Mouse (Mus musculus) thymus, adult 2 months (tissue): ENCODE results near the gene Card19.

Experiments
- CTCF ChIP-seq: fragments of 200-500 bp; IDR thresholded peaks from 2 replicates; pipeline ENCODE4 v1.5.1; 2012; ENCODE audit warnings: mild to moderate bottlenecking, control low read depth, low read length, moderate library complexity, borderline replicate concordance; ENCODE audit not compliant: control insufficient read depth, poor library complexity, insufficient read depth; ENCODE audit errors: extremely low read depth
- POLR2A ChIP-seq: fragments of 200-500 bp; IDR thresholded peaks from 2 replicates; pipeline ENCODE4 v1.6.1; 2012; ENCODE audit warnings: mild to moderate bottlenecking, low read length, control low read depth, moderate library complexity; ENCODE audit not compliant: control insufficient read depth, poor library complexity, insufficient read depth; ENCODE audit errors: extremely low read depth

DNA sequence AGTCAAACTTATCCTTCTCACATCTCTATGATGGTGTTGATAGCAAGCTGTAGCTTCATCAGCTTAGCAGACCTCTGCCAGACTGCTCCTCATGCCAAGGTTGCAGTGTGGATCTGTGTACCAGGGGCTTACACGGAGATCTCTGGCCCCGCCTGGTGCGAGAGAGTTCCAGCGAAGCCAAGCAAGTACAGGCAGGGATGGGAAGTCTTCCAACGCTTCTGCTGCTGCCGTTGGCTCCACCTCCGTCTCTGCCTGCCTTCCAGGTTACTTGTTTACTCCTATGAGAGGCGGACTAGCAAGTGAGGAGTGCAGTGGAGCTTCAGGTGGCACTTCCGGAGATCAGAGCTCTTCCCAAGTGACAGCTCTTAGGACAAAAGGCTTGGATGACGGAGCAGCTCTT, 8.5 kb upstream of the Card19 start:
- TF ChIP-seq CTCF (no peak), POLR2A (no peak)
